Mouse (Mus musculus): ENCODE results near the gene Vmn1r128.
"Not testable (repeated sequence)": the region's sequence is repeated elsewhere in the genome, so short reads cannot be mapped to it uniquely, and the experiment has no call there.

The Vmn1r128 gene

DNA sequence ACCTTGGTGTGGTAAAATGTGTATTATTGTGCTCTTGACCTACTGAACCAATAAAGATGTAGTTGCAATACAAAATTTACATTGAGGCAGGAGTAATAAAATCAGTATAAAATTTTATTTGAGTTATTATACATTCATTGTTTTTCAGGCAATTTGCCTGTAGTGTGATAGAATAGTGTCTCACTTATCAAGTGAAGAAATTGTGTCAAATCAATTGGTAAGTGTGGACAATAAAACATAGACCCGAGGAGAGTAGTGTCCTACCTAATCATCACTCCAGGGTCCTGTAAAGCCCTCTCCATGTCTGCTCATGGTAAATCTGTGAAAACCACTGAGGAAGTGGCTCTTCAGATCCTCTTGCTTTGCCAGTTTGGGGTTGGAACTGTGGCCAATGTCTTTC, at the start of gene Vmn1r128:
Vmn1r128 (plus strand) TSS at position 301 of the 400 bp plus-strand sequence.
- DNase-seq (ENCODE audit: low spot score in 2 of 2): not testable (repeated sequence)

DNA sequence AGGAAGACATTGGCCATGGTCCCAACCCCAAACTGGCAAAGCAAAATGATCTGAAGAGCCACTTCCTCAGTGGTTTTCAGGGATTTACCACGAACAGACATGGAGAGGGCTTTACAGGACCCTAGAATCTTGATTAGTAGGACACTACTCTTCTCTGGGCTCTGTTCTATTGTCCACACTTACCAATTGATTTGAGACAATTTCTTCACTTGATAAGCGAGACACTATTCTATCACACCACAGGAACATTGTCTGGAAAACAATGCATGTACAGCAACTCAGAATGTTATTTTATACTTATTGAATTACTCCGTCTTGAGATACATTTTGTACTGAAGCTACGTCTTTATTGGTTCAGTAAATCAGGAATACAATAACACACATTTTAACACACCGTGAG, 47.8 kb upstream of the Vmn1r128 start, which contains the start of gene Vmn1r126:
Vmn1r126 (minus strand) TSS at position 101 of the 400 bp plus-strand sequence.
- DNase-seq (ENCODE audit: low spot score in 2 of 2): not testable (repeated sequence)

DNA sequence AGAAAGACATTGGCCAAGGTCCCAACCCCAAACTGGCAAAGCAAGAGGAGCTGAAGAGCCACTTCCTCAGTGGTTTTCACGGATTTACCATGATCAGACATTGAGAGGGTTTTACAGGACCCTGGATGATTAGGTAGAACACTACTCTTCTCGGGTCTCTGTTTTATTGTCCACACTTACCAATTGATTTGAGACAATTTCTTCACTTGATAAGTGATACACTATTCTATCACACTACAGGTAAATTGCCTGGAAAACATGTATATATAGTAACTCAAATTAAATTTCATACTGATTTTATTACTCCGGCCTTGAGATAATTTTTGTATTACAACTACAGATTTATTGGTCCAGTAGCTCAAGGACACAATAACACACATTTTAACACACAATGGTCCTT, 29.4 kb upstream of the Vmn1r128 start, which contains the start of gene Vmn1r127:
Vmn1r127 (minus strand) TSS at position 101 of the 400 bp plus-strand sequence.
- DNase-seq (ENCODE audit: low spot score in 2 of 2): not testable (repeated sequence)

DNA sequence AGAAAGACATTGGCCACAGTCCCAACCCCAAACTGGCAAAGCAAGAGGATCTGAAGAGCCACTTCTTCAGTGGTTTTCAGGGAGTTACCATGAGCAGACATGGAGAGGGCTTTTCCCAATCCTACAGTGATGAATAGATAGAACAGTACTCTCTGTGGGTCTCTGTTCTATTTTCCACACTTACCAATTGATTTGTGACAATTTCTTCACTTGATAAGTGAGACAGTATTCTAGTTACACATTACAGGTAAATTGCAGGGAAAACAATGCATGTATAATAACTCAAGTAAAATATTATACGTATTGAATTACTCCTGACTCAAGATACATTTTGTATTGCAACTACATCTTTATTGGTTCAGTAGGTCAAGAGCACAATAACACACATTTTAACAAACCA, 12.0 kb downstream of the Vmn1r128 start, which contains the start of gene Vmn1r129:
Vmn1r129 (minus strand) TSS at position 101 of the 400 bp plus-strand sequence.
- not testable (repeated sequence) for DNase-seq (ENCODE audit: low spot score in 2 of 2)

All from spleen, postnatal 14 days (tissue).